Mouse (Mus musculus): ENCODE data around the gene Rhoj. TPM values are rescaled to one million over a fixed set of nuclear protein-coding genes. Genes with fewer than 3 reads are reported as not detected.
A peak's percentile ranks its signal among the peaks of the same experiment; 100 is the strongest.
"Not testable (repeated sequence)": the region's sequence is repeated elsewhere in the genome, so short reads cannot be mapped to it uniquely, and the experiment has no call there.

The Rhoj gene
- total RNA-seq, 2 experiments from 2014 or later, result 0.11 to 2.8 TPM

- ATAC-seq (replicated peaks; ENCODE audit: poor library complexity, severe bottlenecking), result peak; percentile 74
Observed at GRCm38 (mm10) chr12:75389308-75390135, 81.4 kb downstream of the Rhoj start.

- no peak for ATAC-seq (replicated peaks; ENCODE audit: poor library complexity, severe bottlenecking)
Observed at GRCm38 (mm10) chr12:75391526-75391925, 83.4 kb downstream of the Rhoj start.

- no peak for ATAC-seq (replicated peaks; ENCODE audit: poor library complexity, severe bottlenecking)
Observed at GRCm38 (mm10) chr12:75394011-75394773, 86.1 kb downstream of the Rhoj start.

- ATAC-seq (replicated peaks; ENCODE audit: poor library complexity, severe bottlenecking), result no peak
Observed at GRCm38 (mm10) chr12:75396616-75397015, 88.5 kb downstream of the Rhoj start.

- ATAC-seq (replicated peaks; ENCODE audit: poor library complexity, severe bottlenecking), result no peak
Observed at GRCm38 (mm10) chr12:75397077-75397476, 89.0 kb downstream of the Rhoj start.

GRCm38 (mm10) chr12:75412964-75413363 is 104.8 kb downstream of the Rhoj start:
- peak; percentile 91 for ATAC-seq (replicated peaks; ENCODE audit: poor library complexity, severe bottlenecking)

GRCm38 (mm10) chr12:75414991-75415390 is 106.9 kb downstream of the Rhoj start:
- ATAC-seq (replicated peaks; ENCODE audit: poor library complexity, severe bottlenecking), result peak; percentile 57

- no peak for ATAC-seq (replicated peaks; ENCODE audit: poor library complexity, severe bottlenecking)
Observed at GRCm38 (mm10) chr12:75416681-75417080, 108.6 kb downstream of the Rhoj start, which contains the start of gene Gphb5. Gene Gphb5, minus strand, starts transcription at chr12:75416781.

GRCm38 (mm10) chr12:75424359-75424758 is 116.2 kb downstream of the Rhoj start:
- no peak for ATAC-seq (replicated peaks; ENCODE audit: poor library complexity, severe bottlenecking)

- ATAC-seq (replicated peaks; ENCODE audit: poor library complexity, severe bottlenecking), result no peak
Observed at GRCm38 (mm10) chr12:75424817-75425216, 116.7 kb downstream of the Rhoj start.

- no peak for ATAC-seq (replicated peaks; ENCODE audit: poor library complexity, severe bottlenecking)
Observed at GRCm38 (mm10) chr12:75425882-75426281, 117.8 kb downstream of the Rhoj start.

- ATAC-seq (replicated peaks; ENCODE audit: poor library complexity, severe bottlenecking), result no peak
Observed at GRCm38 (mm10) chr12:75428719-75429118, 120.6 kb downstream of the Rhoj start.

GRCm38 (mm10) chr12:75429685-75430396 is 121.7 kb downstream of the Rhoj start:
- ATAC-seq (replicated peaks; ENCODE audit: poor library complexity, severe bottlenecking), result no peak

GRCm38 (mm10) chr12:75432400-75432799 is 124.3 kb downstream of the Rhoj start:
- ATAC-seq (replicated peaks; ENCODE audit: poor library complexity, severe bottlenecking), result not testable (repeated sequence)

- peak; percentile 53 for ATAC-seq (replicated peaks; ENCODE audit: poor library complexity, severe bottlenecking)
Observed at GRCm38 (mm10) chr12:75446245-75446644, 138.1 kb downstream of the Rhoj start.

- ATAC-seq (replicated peaks; ENCODE audit: poor library complexity, severe bottlenecking), result peak; percentile 70
Observed at GRCm38 (mm10) chr12:75448921-75449320, 140.8 kb downstream of the Rhoj start.

GRCm38 (mm10) chr12:75449475-75449966 is 141.4 kb downstream of the Rhoj start:
- ATAC-seq (replicated peaks; ENCODE audit: poor library complexity, severe bottlenecking), result peak; percentile 45

GRCm38 (mm10) chr12:75450011-75450410 is 141.9 kb downstream of the Rhoj start:
- no peak for ATAC-seq (replicated peaks; ENCODE audit: poor library complexity, severe bottlenecking)

- ATAC-seq (replicated peaks; ENCODE audit: poor library complexity, severe bottlenecking), result no peak
Observed at GRCm38 (mm10) chr12:75450592-75450991, 142.5 kb downstream of the Rhoj start.

Measured in granulocyte monocyte progenitor cell, adult 5-6 weeks (primary cell).